In genomic region chr6:28833380-28833822, GRCm38 (mm10) we compare ENCODE assay signal across 7 mouse cellular contexts. TPM values are rescaled to one million over a fixed set of nuclear protein-coding genes. Genes with fewer than 3 reads are reported as not detected.
A peak's percentile ranks its signal among the peaks of the same experiment; 100 is the strongest.
DNase-seq lines count a peak whose midpoint lies in the region; ATAC-seq and TF ChIP-seq lines count a peak whose summit lies in the region.

No protein-coding gene starts in this region.

- H3K27me3 ChIP-seq in E14TG2a.4 (ENCODE audit: insufficient read depth, low read length): peaks cover 64% of the 10 kb centered on the region
- H3K27me3 ChIP-seq in embryonic facial prominence, embryonic 12.5 days: peaks cover 47% of the 10 kb centered on the region
- H3K27me3 ChIP-seq in midbrain, embryonic 14.5 days (ENCODE audit: control insufficient read depth, insufficient read depth, low read length): no peaks in the 10 kb centered on the region

- no peaks in the 10 kb centered on the region for H3K9me3 ChIP-seq in E14TG2a.4 (ENCODE audit: low read length)
- no peaks in the 10 kb centered on the region for H3K9me3 ChIP-seq in embryonic facial prominence, embryonic 12.5 days
- no peaks in the 10 kb centered on the region for H3K9me3 ChIP-seq in midbrain, embryonic 14.5 days (ENCODE audit: control insufficient read depth, low read length)

- DNase-seq in ZHBTc4 (ENCODE audit: low read depth, low spot score): peak; percentile 48
- DNase-seq in heart, postnatal 4 days: peak; percentile 47
- peak; percentile 70 to 74 for DNase-seq in left cerebral cortex, postnatal 14 days (ENCODE audit: low spot score in 2 of 2)
- DNase-seq in midbrain, embryonic 14.5 days: peak; percentile 81
- DNase-seq in testis, postnatal 10 days (ENCODE audit: low spot score): peak; percentile 62

- WGBS in embryonic facial prominence, embryonic 12.5 days: 1% methylated on average over 32 of the region's 43 CpGs
- under 1% methylated on average over 43 of the region's 43 CpGs for WGBS in midbrain, embryonic 14.5 days

- H3K4me3 ChIP-seq in E14TG2a.4 (replicated peaks; ENCODE audit: low read length): peak overlapping the region; percentile 84
- H3K4me3 ChIP-seq in embryonic facial prominence, embryonic 12.5 days: peak overlapping the region; percentile 63
- H3K4me3 ChIP-seq in midbrain, embryonic 14.5 days (replicated peaks; ENCODE audit: low read depth, low read length): peak overlapping the region; percentile 91

- H3K27ac ChIP-seq in embryonic facial prominence, embryonic 12.5 days: no peak overlapping the region
- peak overlapping the region; percentile 98 for H3K27ac ChIP-seq in midbrain, embryonic 14.5 days (replicated peaks; ENCODE audit: low read depth, low read length)

- intact Hi-C loops in left cerebral cortex, postnatal 14 days (cut with DNase I): loop anchor here (10.0 kb wide), 1 partner anchor 311 kb away; no protein-coding TSS in a partner anchor

- H3K4me2 ChIP-seq in embryonic facial prominence, embryonic 12.5 days (replicated peaks): peak overlapping the region; percentile 99
- peak overlapping the region; percentile 97 for H3K4me2 ChIP-seq in midbrain, embryonic 14.5 days (ENCODE audit: low read length)

- H3K9ac ChIP-seq in embryonic facial prominence, embryonic 12.5 days: peak overlapping the region; percentile 63
- H3K9ac ChIP-seq in midbrain, embryonic 14.5 days (replicated peaks; ENCODE audit: low read length): peak overlapping the region; percentile 96

- peaks cover 27% of the 10 kb centered on the region for H3K4me1 ChIP-seq in E14TG2a.4 (replicated peaks; ENCODE audit: low read depth, low read length)
- peaks cover 16% of the 10 kb centered on the region for H3K4me1 ChIP-seq in embryonic facial prominence, embryonic 12.5 days
- peaks cover 39% of the 10 kb centered on the region for H3K4me1 ChIP-seq in midbrain, embryonic 14.5 days (ENCODE audit: control insufficient read depth, insufficient read depth, low read length)

- ATAC-seq in embryonic facial prominence, embryonic 12.5 days (ENCODE audit: insufficient number of reproducible peaks, insufficient read depth, low FRiP score, low TSS enrichment): peak; percentile 60
- peak; percentile 73 for ATAC-seq in midbrain, embryonic 14.5 days (ENCODE audit: low FRiP score, low TSS enrichment)

- H3K36me3 ChIP-seq in E14TG2a.4 (ENCODE audit: insufficient read depth, low read length): peaks cover 4% of the 10 kb centered on the region
- no peaks in the 10 kb centered on the region for H3K36me3 ChIP-seq in embryonic facial prominence, embryonic 12.5 days
- H3K36me3 ChIP-seq in midbrain, embryonic 14.5 days (ENCODE audit: control insufficient read depth, insufficient read depth, low read length): peaks cover 4% of the 10 kb centered on the region; the same call in 1 of the 2 replicates

- no peak for TF ChIP-seq CTCF in E14TG2a.4 (conservative IDR thresholded peaks at IDR 0.05; ENCODE audit: low read length)

RNA-seq across cellular contexts. Expression of gene Lrrc4, which starts 1.9 kb away (rescaled TPM):
- 0.71 and 0.87 TPM in 2 replicates for polyA plus RNA-seq in embryonic facial prominence, embryonic 12.5 days (2016; fragmentation: Nextera tagmentation; extraction: Ambion mirVana)
- total RNA-seq in heart, postnatal 4 days (2021): 1 to 10 TPM; 1.2 to 1.6 TPM
- total RNA-seq in left cerebral cortex, postnatal 14 days (2021): 10 to 100 TPM; 85.2 to 95.7 TPM
- polyA plus RNA-seq in midbrain, embryonic 14.5 days (2014; fragmentation: Nextera tagmentation; extraction: Ambion mirVana): 7.5 and 8.3 TPM in 2 replicates

Comparison
In these comparisons a context has a peak if more than half of its experiments do, and no peak if none do; other contexts are left out.
1. RNA of gene Lrrc4, which starts 1.9 kb away (total RNA-seq): 85.2 to 95.7 TPM in left cerebral cortex, postnatal 14 days; 1.2 to 1.6 TPM in heart, postnatal 4 days; every median in the first group is over 10 times any median in the second.
2. Peak in every context shown above with its lines, with median percentiles within 50 percentile points of each other: H3K4me3 ChIP-seq and DNase-seq.